Mouse (Mus musculus): ENCODE data around the gene Cltrn. TPM values are rescaled to one million over a fixed set of nuclear protein-coding genes. Genes with fewer than 3 reads are reported as not detected.

Gene Cltrn
- total RNA-seq, 2 experiments from 2014 or later = not detected

GRCm38 (mm10) chrX:164093435-164093834 is 4.8 kb downstream of the Cltrn start:
- no peak overlapping the region for H3K4me3 ChIP-seq
- no peak for DNase-seq (ENCODE audit: low spot score in 2 of 2)
- no peak overlapping the region for H3K27ac ChIP-seq
- TF ChIP-seq CTCF (conservative IDR thresholded peaks at IDR 0.05) = no peak

GRCm38 (mm10) chrX:164095838-164096237 is 7.2 kb downstream of the Cltrn start:
- Histone ChIP-seq H3K4me3 (no peak overlapping the region), H3K27ac (no peak overlapping the region)
- no peak for TF ChIP-seq CTCF (conservative IDR thresholded peaks at IDR 0.05)
- DNase-seq (ENCODE audit: low spot score in 2 of 2) = no peak

GRCm38 (mm10) chrX:164101483-164101882 is 12.9 kb downstream of the Cltrn start:
- no peak for DNase-seq (ENCODE audit: low spot score in 2 of 2)
- peak; percentile 67 for TF ChIP-seq CTCF (conservative IDR thresholded peaks at IDR 0.05)
- Histone ChIP-seq H3K27ac (no peak overlapping the region), H3K4me3 (no peak overlapping the region)

- no peak overlapping the region for H3K27ac ChIP-seq
- no peak for DNase-seq (ENCODE audit: low spot score in 2 of 2)
- TF ChIP-seq CTCF (conservative IDR thresholded peaks at IDR 0.05) = no peak
- H3K4me3 ChIP-seq = no peak overlapping the region
These were observed 13.6 kb downstream of the Cltrn start for GRCm38 (mm10) chrX:164102198-164102597.

DNA sequence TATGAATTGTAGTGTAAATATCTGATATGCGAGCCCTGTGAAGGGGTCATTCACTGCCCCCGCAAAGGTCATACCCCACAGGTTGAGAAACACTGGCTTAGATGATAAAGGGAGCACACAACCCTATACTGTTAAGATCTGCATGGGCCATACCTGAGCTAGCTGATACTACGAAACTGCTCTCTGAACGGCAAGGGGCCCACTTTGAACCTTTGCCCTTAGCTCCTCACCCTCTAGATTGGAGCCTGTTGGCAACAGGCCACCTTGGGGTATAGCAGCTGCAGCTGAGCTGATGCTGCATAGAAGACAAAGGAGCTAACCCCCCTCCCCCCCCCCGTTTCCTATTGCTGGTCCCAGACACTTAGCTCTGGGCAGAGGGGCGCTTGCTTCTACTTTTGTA is 14.0 kb downstream of the Cltrn start:
- no peak for TF ChIP-seq CTCF (conservative IDR thresholded peaks at IDR 0.05)
- no peak for DNase-seq (ENCODE audit: low spot score in 2 of 2)
- H3K4me3 ChIP-seq = no peak overlapping the region

GRCm38 (mm10) chrX:164111146-164111545 is 22.5 kb downstream of the Cltrn start:
- TF ChIP-seq CTCF (conservative IDR thresholded peaks at IDR 0.05) = no peak
- Histone ChIP-seq H3K4me3 (no peak overlapping the region), H3K27ac (no peak overlapping the region)
- no peak for DNase-seq (ENCODE audit: low spot score in 2 of 2)

More for the DNA sequence above, 14.0 kb downstream of the Cltrn start:
- H3K27ac ChIP-seq = no peak overlapping the region

DNA sequence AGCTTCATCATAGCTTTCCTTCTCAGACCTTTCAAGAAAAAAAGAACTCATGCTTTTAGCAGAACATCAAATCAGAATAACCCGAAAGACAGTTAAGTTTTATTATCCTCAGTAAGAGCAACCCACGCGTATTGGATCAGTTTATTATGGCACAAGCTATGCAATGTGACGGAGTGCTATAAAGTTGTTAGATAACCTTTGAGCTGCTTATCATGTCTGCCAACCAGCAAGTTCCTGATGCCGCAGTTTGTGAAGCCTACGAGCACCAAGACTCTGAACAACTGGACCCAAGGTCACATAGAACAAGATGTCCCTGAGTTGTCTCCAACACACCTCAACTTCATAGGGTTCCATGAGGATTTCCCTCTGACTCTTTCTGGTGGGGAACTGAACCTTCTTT is 25.1 kb downstream of the Cltrn start:
- no peak for DNase-seq (ENCODE audit: low spot score in 2 of 2)
- no peak for TF ChIP-seq CTCF (conservative IDR thresholded peaks at IDR 0.05)
- H3K27ac ChIP-seq = no peak overlapping the region
- no peak overlapping the region for H3K4me3 ChIP-seq

DNA sequence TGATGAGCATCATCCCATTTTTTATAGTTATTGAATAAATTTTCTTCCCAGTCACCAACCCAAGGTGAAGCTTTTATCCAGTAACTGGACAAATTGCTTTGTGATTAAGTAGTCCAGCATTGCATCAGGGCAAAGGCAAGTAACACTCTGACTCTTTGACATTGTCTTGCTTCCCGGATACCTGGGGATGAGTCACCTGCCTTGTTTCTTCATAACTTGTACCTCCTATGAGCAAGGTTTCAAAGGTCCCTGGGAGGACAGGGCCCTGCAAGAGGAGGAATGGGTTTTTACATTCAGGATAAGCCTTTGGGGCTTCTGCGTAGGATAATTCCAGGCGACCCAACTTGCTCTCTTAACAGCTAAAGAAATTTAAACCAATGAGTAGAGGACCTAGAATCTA is 35.3 kb downstream of the Cltrn start:
- H3K27ac ChIP-seq = no peak overlapping the region
- DNase-seq (ENCODE audit: low spot score in 2 of 2) = no peak
- TF ChIP-seq CTCF (conservative IDR thresholded peaks at IDR 0.05) = no peak
- H3K4me3 ChIP-seq = no peak overlapping the region

- no peak overlapping the region for H3K27ac ChIP-seq
These were observed 44.9 kb downstream of the Cltrn start for GRCm38 (mm10) chrX:164133531-164133930.

GRCm38 (mm10) chrX:164135304-164135818 is 46.7 kb downstream of the Cltrn start:
- no peak for TF ChIP-seq CTCF (conservative IDR thresholded peaks at IDR 0.05)
- Histone ChIP-seq H3K4me3 (no peak overlapping the region), H3K27ac (no peak overlapping the region)
- no peak for DNase-seq (ENCODE audit: low spot score in 2 of 2)

More at GRCm38 (mm10) chrX:164133531-164133930, 44.9 kb downstream of the Cltrn start:
- TF ChIP-seq CTCF (conservative IDR thresholded peaks at IDR 0.05) = no peak
- DNase-seq (ENCODE audit: low spot score in 2 of 2) = no peak
- H3K4me3 ChIP-seq = no peak overlapping the region

DNA sequence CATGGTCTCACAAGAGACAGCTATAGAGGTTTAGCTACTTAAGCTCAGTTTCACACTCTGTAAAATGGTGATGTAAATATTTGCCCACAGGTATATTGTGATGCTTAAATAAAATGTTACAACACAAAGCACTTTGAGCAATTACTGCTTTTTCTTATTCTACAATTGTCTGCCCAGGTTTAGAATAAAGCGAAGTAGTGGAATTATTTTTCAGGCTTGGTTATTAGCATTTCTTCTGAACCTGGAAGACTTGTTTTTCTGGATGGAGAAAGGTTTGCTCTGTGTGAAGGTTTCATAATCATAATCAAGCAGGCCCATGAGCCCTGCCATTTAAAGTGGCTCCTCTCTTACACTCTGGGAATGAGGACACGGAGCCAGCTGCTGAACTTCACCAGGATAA is 50.4 kb downstream of the Cltrn start, which contains the start of gene Ace2:
Gene Ace2 (plus strand): TSS at position 301 of the 400 bp plus-strand sequence.
- DNase-seq (ENCODE audit: low spot score in 2 of 2) = no peak
- Histone ChIP-seq H3K27ac (no peak within 1 kb of the TSS), H3K4me3 (no peak within 1 kb of the TSS)
- no peak for TF ChIP-seq CTCF (conservative IDR thresholded peaks at IDR 0.05)

DNA sequence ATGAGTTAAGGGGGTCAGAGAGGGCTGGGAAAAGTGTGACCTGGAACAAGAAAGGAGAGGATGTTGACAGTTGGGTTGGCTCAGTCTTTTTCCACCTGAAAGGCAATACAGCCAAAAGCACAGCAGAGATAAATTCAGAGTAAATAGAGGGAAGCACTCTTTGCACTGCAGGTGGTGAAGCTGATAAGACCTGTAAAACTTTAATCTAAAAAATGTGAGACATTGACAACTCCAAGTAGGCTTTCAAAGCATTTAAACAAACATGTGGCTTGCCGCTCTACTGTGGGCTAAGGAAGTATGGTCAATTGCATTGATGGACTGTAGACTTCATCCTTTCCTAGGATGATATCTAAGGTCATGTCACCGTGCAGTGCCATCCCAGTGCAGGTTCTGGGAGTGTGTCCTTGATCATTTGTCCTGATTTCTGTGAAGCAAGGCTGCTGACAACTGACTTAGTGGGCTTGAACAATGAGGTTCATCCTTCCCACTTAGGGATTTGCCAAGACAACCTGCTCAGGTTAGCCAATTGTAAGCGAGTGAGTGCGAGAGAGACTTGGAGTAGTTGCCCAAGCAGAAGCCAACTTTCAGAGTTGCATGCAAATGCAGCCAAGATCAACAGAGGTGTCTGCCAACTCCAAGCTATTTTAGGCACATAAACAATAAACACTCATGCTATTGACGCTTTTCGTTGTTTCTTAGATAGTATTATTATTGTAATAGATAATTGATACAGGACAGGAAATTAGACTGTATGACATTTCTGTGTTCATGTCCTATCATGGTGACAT is 57.0 kb downstream of the Cltrn start:
- DNase-seq (ENCODE audit: low spot score in 2 of 2) = no peak
- Histone ChIP-seq H3K4me3 (no peak overlapping the region), H3K27ac (no peak overlapping the region)
- no peak for TF ChIP-seq CTCF (conservative IDR thresholded peaks at IDR 0.05)

DNA sequence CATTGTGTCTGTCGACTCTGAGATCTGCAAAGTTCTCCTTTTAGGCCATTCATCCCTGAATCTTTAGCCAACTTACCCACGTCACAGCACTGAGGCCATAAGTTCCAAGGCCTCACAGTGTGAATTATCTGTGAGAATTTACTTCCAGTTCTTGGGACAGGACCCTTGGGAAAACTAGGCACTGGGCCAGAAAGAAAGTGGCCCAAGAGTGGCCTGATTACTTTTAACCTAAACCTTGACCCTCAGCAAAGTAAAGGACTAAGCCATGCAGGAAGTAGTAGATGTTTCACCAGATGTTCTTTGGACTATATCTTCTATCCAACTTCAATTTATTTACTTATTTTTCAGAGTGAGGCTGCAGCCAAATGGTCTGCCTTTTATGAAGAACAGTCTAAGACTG is 64.1 kb downstream of the Cltrn start:
- H3K27ac ChIP-seq = no peak overlapping the region
- H3K4me3 ChIP-seq = no peak overlapping the region
- DNase-seq (ENCODE audit: low spot score in 2 of 2) = no peak
- no peak for TF ChIP-seq CTCF (conservative IDR thresholded peaks at IDR 0.05)

GRCm38 (mm10) chrX:164153606-164154005 is 65.0 kb downstream of the Cltrn start:
- DNase-seq (ENCODE audit: low spot score in 2 of 2) = no peak
- Histone ChIP-seq H3K27ac (no peak overlapping the region), H3K4me3 (no peak overlapping the region)
- no peak for TF ChIP-seq CTCF (conservative IDR thresholded peaks at IDR 0.05)

Data from layer of hippocampus, adult 2 months (tissue).